Mouse (Mus musculus) ES-E14 (cell line): ENCODE measurements at regions not wholly inside any gene's neighbourhood (a gene's known extent, or its start where the extent isn't known, plus 50 kb on each side); places are given as distances from the start of the nearest gene placed in this dataset.

Experiments
- DNase-seq: peaks from one replicate; pipeline ENCODE4 v3.0.0-alpha.2; 2013; ENCODE audit warnings: low read depth, low spot score
- H3K27ac ChIP-seq: 2 replicates; pipeline ENCODE4 v1.5.1; 2012; ENCODE audit warnings: low read depth, mild to moderate bottlenecking, low read length, moderate library complexity, mixed read lengths; ENCODE audit not compliant: poor library complexity, insufficient read depth, severe bottlenecking
- H3K36me3 ChIP-seq: 2 replicates; pipeline ENCODE4 v1.6.1; 2012; ENCODE audit warnings: mild to moderate bottlenecking, low read length, moderate library complexity, mixed read lengths; ENCODE audit not compliant: control insufficient read depth, poor library complexity, insufficient read depth, severe bottlenecking
- H3K4me1 ChIP-seq, 2 experiments: fragments of 150-350 bp in 1 of 2; sonication (generic) in 1 of 2; 2 replicates each; pipeline ENCODE4 v1.6.1; 2012; ENCODE audit warnings: low read length in 2 of 2, mild to moderate bottlenecking in 1 of 2, mixed read lengths in 1 of 2; ENCODE audit not compliant: control insufficient read depth in 2 of 2, insufficient read depth in 2 of 2, poor library complexity in 1 of 2
- H3K4me3 ChIP-seq, 2 experiments: fragments of 150-350 bp in 1 of 2; sonication (generic) in 1 of 2; 2 replicates each; pipeline ENCODE4 v1.5.1; 2012; ENCODE audit warnings: low read length in 2 of 2, low read depth in 1 of 2, mild to moderate bottlenecking in 1 of 2, mixed read lengths in 1 of 2; ENCODE audit not compliant: insufficient read depth in 1 of 2, poor library complexity in 1 of 2, severe bottlenecking in 1 of 2
- H3K9ac ChIP-seq: 2 replicates; pipeline ENCODE4 v1.6.1; 2012; ENCODE audit warnings: low read depth, mild to moderate bottlenecking, low read length, mixed read lengths; ENCODE audit not compliant: poor library complexity, insufficient read depth, severe bottlenecking
- H3K9me3 ChIP-seq: fragments of 150-350 bp; sonication (generic); 2 replicates; pipeline ENCODE4 v1.6.1; 2012; ENCODE audit warnings: low read depth, mild to moderate bottlenecking, low read length; ENCODE audit not compliant: control insufficient read depth, insufficient read depth
- CHD2 ChIP-seq: IDR thresholded peaks from 2 replicates; pipeline ENCODE4 v1.6.1; 2014; ENCODE audit warnings: mild to moderate bottlenecking, low read depth, low read length, inconsistent platforms
- HCFC1 ChIP-seq: IDR thresholded peaks from 2 replicates; pipeline ENCODE4 v1.6.1; 2012; ENCODE audit warnings: low read length, inconsistent platforms, borderline replicate concordance; ENCODE audit not compliant: insufficient read depth
- MAFK ChIP-seq: IDR thresholded peaks from 2 replicates; pipeline ENCODE4 v1.6.1; 2014; ENCODE audit warnings: mild to moderate bottlenecking, low read depth, low read length, inconsistent platforms; ENCODE audit not compliant: insufficient read depth
- ZC3H11A ChIP-seq: IDR thresholded peaks from 2 replicates; pipeline ENCODE4 v1.6.1; 2012; ENCODE audit warnings: low read depth, mild to moderate bottlenecking, inconsistent platforms, low read length, borderline replicate concordance
- ZNF384 ChIP-seq: IDR thresholded peaks from 2 replicates; pipeline ENCODE4 v1.6.1; 2012; ENCODE audit warnings: low read depth, low read length, inconsistent platforms
- in situ Hi-C, 2 experiments: fragments of 600-800 bp; cut with MboI; formaldehyde crosslinking; loops; one replicate each; pipeline ENCODE4 v1.15.1; 2025; ENCODE audit warnings: low sequenced_read_pairs in 2 of 2, inconsistent platforms in 1 of 2; ENCODE audit not compliant: unreplicated experiment in 2 of 2

- Histone ChIP-seq H3K9me3 (no peaks in the 10 kb centered on the region), H3K36me3 (no peaks in the 10 kb centered on the region), H3K27ac (no peak overlapping the region)
Measured at GRCm38 (mm10) chr11:38532282-38532681, 1296.5 kb upstream of the Tenm2 start.

GRCm38 (mm10) chr11:38509676-38510075, 1273.9 kb upstream of the Tenm2 start:
- Histone ChIP-seq H3K4me3 (no peak overlapping the region), H3K4me1 (no peaks in the 10 kb centered on the region), H3K9me3 (no peaks in the 10 kb centered on the region), H3K27ac (no peak overlapping the region), H3K36me3 (no peaks in the 10 kb centered on the region), H3K9ac (no peak overlapping the region)
- DNase-seq, result no peak
- TF ChIP-seq ZNF384 (no peak), ZC3H11A (no peak), HCFC1 (no peak), MAFK (no peak), CHD2 (no peak)
- in situ Hi-C loops, result no loop called here

More at GRCm38 (mm10) chr11:38532282-38532681, 1296.5 kb upstream of the Tenm2 start:
- DNase-seq, result no peak
- TF ChIP-seq HCFC1 (no peak), ZC3H11A (no peak), CHD2 (no peak), MAFK (no peak), ZNF384 (no peak)
- Histone ChIP-seq H3K9ac (no peak overlapping the region), H3K4me3 (no peak overlapping the region), H3K4me1 (no peaks in the 10 kb centered on the region)
- in situ Hi-C loops, result no loop called here

GRCm38 (mm10) chr11:38464239-38464596, 1228.5 kb upstream of the Tenm2 start:
- TF ChIP-seq ZC3H11A, result no peak
- no peak for TF ChIP-seq HCFC1
- TF ChIP-seq CHD2, result no peak
- TF ChIP-seq MAFK, result no peak
- TF ChIP-seq ZNF384, result no peak
- no peak for DNase-seq
- in situ Hi-C loops, result no loop called here
- H3K27ac ChIP-seq, result no peak overlapping the region
- no peaks in the 10 kb centered on the region for H3K4me1 ChIP-seq
- H3K4me3 ChIP-seq, result no peak overlapping the region
- H3K36me3 ChIP-seq, result no peaks in the 10 kb centered on the region
- H3K9me3 ChIP-seq, result no peaks in the 10 kb centered on the region
- H3K9ac ChIP-seq, result no peak overlapping the region

- Histone ChIP-seq H3K36me3 (no peaks in the 10 kb centered on the region), H3K27ac (no peak overlapping the region), H3K4me1 (no peaks in the 10 kb centered on the region), H3K4me3 (no peak overlapping the region), H3K9me3 (no peaks in the 10 kb centered on the region), H3K9ac (no peak overlapping the region)
- TF ChIP-seq ZNF384, result no peak
- no peak for TF ChIP-seq CHD2
- no peak for TF ChIP-seq MAFK
- TF ChIP-seq ZC3H11A, result no peak
- no peak for TF ChIP-seq HCFC1
- DNase-seq, result no peak
- in situ Hi-C loops, result no loop called here
Measured at GRCm38 (mm10) chr11:38463568-38464238, 1227.9 kb upstream of the Tenm2 start.

GRCm38 (mm10) chr11:38443291-38443690, 1207.5 kb upstream of the Tenm2 start:
- Histone ChIP-seq H3K4me1 (no peaks in the 10 kb centered on the region), H3K27ac (no peak overlapping the region), H3K9me3 (no peaks in the 10 kb centered on the region), H3K36me3 (no peaks in the 10 kb centered on the region), H3K4me3 (no peak overlapping the region), H3K9ac (no peak overlapping the region)
- in situ Hi-C loops, result no loop called here
- DNase-seq, result no peak
- no peak for TF ChIP-seq ZNF384
- TF ChIP-seq MAFK, result no peak
- TF ChIP-seq HCFC1, result no peak
- TF ChIP-seq ZC3H11A, result no peak
- no peak for TF ChIP-seq CHD2
